Mouse (Mus musculus): Measurements from ENCODE around the gene Lypd9. TPM values are rescaled to one million over a fixed set of nuclear protein-coding genes. Genes with fewer than 3 reads are reported as not detected.

Gene Lypd9
- total and polyA plus RNA-seq, 3 experiments = not detected

GRCm38 (mm10) chr11:58418336-58418735 is 34.4 kb downstream of the Lypd9 start:
- Histone ChIP-seq H3K4me3 (ENCODE audit: control insufficient read depth in 1 of 2, insufficient read depth in 1 of 2, low read depth in 2 of 2, low read length in 2 of 2) (no peak overlapping the region), H3K79me2 (ENCODE audit: control insufficient read depth, insufficient read depth, low read length, poor library complexity) (no peaks in the 10 kb centered on the region), H3K9me3 (replicated peaks; ENCODE audit: insufficient read depth, low read length) (no peaks in the 10 kb centered on the region), H3K36me3 (ENCODE audit: control insufficient read depth in 1 of 2, insufficient read depth in 2 of 2, low read length in 2 of 2) (no peaks in the 10 kb centered on the region), H3K27me3 (ENCODE audit: control insufficient read depth in 1 of 2, insufficient read depth in 2 of 2, low read length in 2 of 2) (peaks cover 5 to 21% of the 10 kb centered on the region in 2 experiments), H3K27ac (ENCODE audit: control insufficient read depth, low read depth, low read length) (no peak overlapping the region), H3K4me1 (ENCODE audit: control insufficient read depth in 1 of 2, insufficient read depth in 2 of 2, low read length in 2 of 2) (no peaks in the 10 kb centered on the region), H3K9ac (ENCODE audit: control insufficient read depth, low read depth, low read length, poor library complexity, severe bottlenecking) (no peak overlapping the region)
- TF ChIP-seq MAZ (IDR thresholded peaks at IDR 0.05; ENCODE audit: low read depth, low read length) (no peak), MYB (IDR thresholded peaks at IDR 0.05; ENCODE audit: low read depth, low read length) (no peak), USF1 (IDR thresholded peaks at IDR 0.05; ENCODE audit: low read depth, low read length) (no peak), POLR2AphosphoS5 (IDR thresholded peaks at IDR 0.05; ENCODE audit: borderline replicate concordance, low read depth, low read length) (no peak), MAFK (IDR thresholded peaks at IDR 0.05; ENCODE audit: borderline replicate concordance, low read depth, low read length) (no peak)
- DNase-seq (ENCODE audit: low read depth, low spot score) = no peak

GRCm38 (mm10) chr11:58408066-58408465 is 44.7 kb downstream of the Lypd9 start:
- peaks cover 1 to 3% of the 10 kb centered on the region in 2 experiments; a peak in 1 of 4 replicates for H3K27me3 ChIP-seq (ENCODE audit: control insufficient read depth in 1 of 2, insufficient read depth in 2 of 2, low read length in 2 of 2)
- no peak overlapping the region for H3K9ac ChIP-seq (ENCODE audit: control insufficient read depth, low read depth, low read length, poor library complexity, severe bottlenecking)
- no peaks in the 10 kb centered on the region for H3K36me3 ChIP-seq (ENCODE audit: control insufficient read depth in 1 of 2, insufficient read depth in 2 of 2, low read length in 2 of 2)
- peaks cover 0 to 2% of the 10 kb centered on the region in 2 experiments; a peak in 1 of 4 replicates for H3K4me1 ChIP-seq (ENCODE audit: control insufficient read depth in 1 of 2, insufficient read depth in 2 of 2, low read length in 2 of 2)
- H3K27ac ChIP-seq (ENCODE audit: control insufficient read depth, low read depth, low read length) = no peak overlapping the region
- no peaks in the 10 kb centered on the region for H3K79me2 ChIP-seq (ENCODE audit: control insufficient read depth, insufficient read depth, low read length, poor library complexity)
- no peaks in the 10 kb centered on the region for H3K9me3 ChIP-seq (replicated peaks; ENCODE audit: insufficient read depth, low read length)
- DNase-seq (ENCODE audit: low read depth, low spot score) = no peak
- TF ChIP-seq CHD2 (IDR thresholded peaks at IDR 0.05; ENCODE audit: low read length) = no peak
- no peak for TF ChIP-seq HCFC1 (IDR thresholded peaks at IDR 0.05; ENCODE audit: low read depth, low read length)
- no peak for TF ChIP-seq ZNF384 (IDR thresholded peaks at IDR 0.05; ENCODE audit: low read depth, low read length)
- TF ChIP-seq MAFK (IDR thresholded peaks at IDR 0.05; ENCODE audit: borderline replicate concordance, low read depth, low read length) = no peak
- TF ChIP-seq ETS1 (IDR thresholded peaks at IDR 0.05; ENCODE audit: low read depth, low read length) = no peak
- TF ChIP-seq KAT2A (conservative IDR thresholded peaks at IDR 0.05; ENCODE audit: low read depth, low read length) = no peak
- no peak for TF ChIP-seq MAZ (IDR thresholded peaks at IDR 0.05; ENCODE audit: low read depth, low read length)
- H3K4me3 ChIP-seq (ENCODE audit: control insufficient read depth in 1 of 2, insufficient read depth in 1 of 2, low read depth in 2 of 2, low read length in 2 of 2) = no peak overlapping the region

- H3K4me3 ChIP-seq (ENCODE audit: control insufficient read depth in 1 of 2, insufficient read depth in 1 of 2, low read depth in 2 of 2, low read length in 2 of 2) = no peak overlapping the region
- no peak for DNase-seq (ENCODE audit: low read depth, low spot score)
- H3K27me3 ChIP-seq (ENCODE audit: control insufficient read depth in 1 of 2, insufficient read depth in 2 of 2, low read length in 2 of 2) = 0 out of 4 replicates have a peak, but pooled peaks cover 0 to 3% of the 10 kb centered on the region in 2 experiments
- no peak for TF ChIP-seq RCOR1 (IDR thresholded peaks at IDR 0.05; ENCODE audit: low read depth, low read length)
- TF ChIP-seq USF2 (IDR thresholded peaks at IDR 0.05; ENCODE audit: borderline replicate concordance in 1 of 2, insufficient read depth in 1 of 2, low read depth in 1 of 2, low read length in 2 of 2) = no peak
- no peak for TF ChIP-seq UBTF (IDR thresholded peaks at IDR 0.05; ENCODE audit: borderline replicate concordance, insufficient read depth, low read depth, low read length)
- no peak for TF ChIP-seq HCFC1 (IDR thresholded peaks at IDR 0.05; ENCODE audit: low read depth, low read length)
- TF ChIP-seq ZC3H11A (IDR thresholded peaks at IDR 0.05; ENCODE audit: low read depth, low read length) = no peak
- TF ChIP-seq ZMIZ1 (IDR thresholded peaks at IDR 0.05; ENCODE audit: low read depth, low read length) = no peak
- no peak for TF ChIP-seq ZNF384 (IDR thresholded peaks at IDR 0.05; ENCODE audit: low read depth, low read length)
- TF ChIP-seq SIN3A (IDR thresholded peaks at IDR 0.05; ENCODE audit: low read length) = no peak
- no peak for TF ChIP-seq JUND (IDR thresholded peaks at IDR 0.05; ENCODE audit: low read depth, low read length)
- no peak for TF ChIP-seq GABPA (IDR thresholded peaks at IDR 0.05; ENCODE audit: low read depth, low read length)
- TF ChIP-seq CHD2 (IDR thresholded peaks at IDR 0.05; ENCODE audit: low read length) = no peak
- no peaks in the 10 kb centered on the region for H3K4me1 ChIP-seq (ENCODE audit: control insufficient read depth in 1 of 2, insufficient read depth in 2 of 2, low read length in 2 of 2)
- no peaks in the 10 kb centered on the region for H3K9me3 ChIP-seq (replicated peaks; ENCODE audit: insufficient read depth, low read length)
- no peaks in the 10 kb centered on the region for H3K36me3 ChIP-seq (ENCODE audit: control insufficient read depth in 1 of 2, insufficient read depth in 2 of 2, low read length in 2 of 2)
- no peaks in the 10 kb centered on the region for H3K79me2 ChIP-seq (ENCODE audit: control insufficient read depth, insufficient read depth, low read length, poor library complexity)
- no peak overlapping the region for H3K27ac ChIP-seq (ENCODE audit: control insufficient read depth, low read depth, low read length)
- H3K9ac ChIP-seq (ENCODE audit: control insufficient read depth, low read depth, low read length, poor library complexity, severe bottlenecking) = no peak overlapping the region
These were observed 52.1 kb downstream of the Lypd9 start for GRCm38 (mm10) chr11:58400655-58401054.

All from MEL (cell line).